Comparison of ENCODE assay signal across 22 mouse cellular contexts in genomic region chr1:138250951-138251350, GRCm38 (mm10). TPM values are rescaled to one million over a fixed set of nuclear protein-coding genes. Genes with fewer than 3 reads are reported as not detected.
"Had no signal": no experiment of that assay in that cellular context is flagged by ENCODE, and none has a peak within 500 bp of the region (broad histone marks: within the 10 kb centered on the region; RNA-seq: fewer than 3 reads in every experiment).

No protein-coding gene starts in this region.

- H3K36me3 ChIP-seq: limb, embryonic 13.5 days; midbrain, embryonic 13.5 days; neural tube, embryonic 15.5 days; stomach, embryonic 15.5 days had no signal

- H3K27ac ChIP-seq: kidney, postnatal 0 days; limb, embryonic 13.5 days; liver, embryonic 14.5 days; midbrain, embryonic 13.5 days; neural tube, embryonic 15.5 days; stomach, embryonic 15.5 days had no signal

- DNase-seq: kidney, adult 11 months; kidney, adult 9 months; kidney, postnatal 36 days; layer of hippocampus, adult 9-11 months; left cerebral cortex, postnatal 4 days; lung, adult 18-20 months; lung, postnatal 36 days; right cerebral cortex, adult 18-20 months had no signal

- H3K27me3 ChIP-seq: midbrain, embryonic 13.5 days; neural tube, embryonic 15.5 days; stomach, embryonic 15.5 days had no signal

- H3K4me1 ChIP-seq: neural tube, embryonic 15.5 days; stomach, embryonic 15.5 days had no signal

- H3K4me3 ChIP-seq: limb, embryonic 13.5 days; midbrain, embryonic 13.5 days; neural tube, embryonic 15.5 days; stomach, embryonic 15.5 days had no signal

RNA-seq across cellular contexts. Expression of gene Atp6v1g3, which starts 22.6 kb away (rescaled TPM):
- total RNA-seq: layer of hippocampus, adult 18-20 months; left cerebral cortex, postnatal 10 days; left cerebral cortex, postnatal 4 days; liver, adult 2 months; megakaryocyte progenitor cell, adult 5-6 weeks; midbrain, postnatal 0 days had no signal
- polyA plus RNA-seq: liver, adult 2 months; liver, embryonic 14.5 days; lung, embryonic 16.5 days; midbrain, embryonic 13.5 days; midbrain, postnatal 0 days; neural tube, embryonic 11.5 days; neural tube, embryonic 15.5 days; stomach, embryonic 15.5 days; testis, adult 2 months had no signal
